Mouse (Mus musculus) heart, embryonic 10.5 days (tissue): Measurements from ENCODE around the gene Usf2. TPM values are rescaled to one million over a fixed set of nuclear protein-coding genes. Genes with fewer than 3 reads are reported as not detected.
A peak's percentile ranks its signal among the peaks of the same experiment; 100 is the strongest.

ENCODE experiments used
- DNase-seq: peaks from one replicate; pipeline ENCODE4 v3.0.0-alpha.2; 2017; ENCODE audit warnings: low spot score
- H3K27ac ChIP-seq: fragments of 300-500 bp; sonication (generic); 2 replicates; pipeline ENCODE4 v1.5.1; 2016; ENCODE audit warnings: mild to moderate bottlenecking
- H3K27me3 ChIP-seq: fragments of 300-500 bp; sonication (generic); 2 replicates; pipeline ENCODE4 v1.6.1; 2016; ENCODE audit warnings: mild to moderate bottlenecking; ENCODE audit not compliant: poor library complexity, insufficient read depth, severe bottlenecking
- H3K36me3 ChIP-seq: fragments of 300-500 bp; sonication (generic); 2 replicates; pipeline ENCODE4 v1.6.1; 2016; ENCODE audit warnings: mild to moderate bottlenecking, moderate library complexity
- H3K4me1 ChIP-seq: fragments of 300-500 bp; sonication (generic); 2 replicates; pipeline ENCODE4 v1.6.1; 2016; ENCODE audit warnings: mild to moderate bottlenecking
- H3K4me3 ChIP-seq: fragments of 300-500 bp; sonication (generic); 2 replicates; pipeline ENCODE4 v1.5.1; 2016; ENCODE audit warnings: mild to moderate bottlenecking, moderate library complexity
- H3K9me3 ChIP-seq: fragments of 300-500 bp; sonication (generic); 2 replicates; pipeline ENCODE4 v1.6.1; 2016; ENCODE audit warnings: mild to moderate bottlenecking, moderate library complexity
- WGBS: fragments of 180-500 bp; shearing (Covaris S2); methylation state at CpG from one replicate; pipeline ENCODE4 v1.1.7; 2016; 5-methylcytosine and 5-hydroxymethylcytosine counted together
- polyA plus RNA-seq: library from polyadenylated mRNA; unstranded; fragments of >200 nt; fragmentation: Nextera tagmentation; extraction: Ambion mirVana; gene quantifications from 2 replicates; pipeline ENCODE4 v1.2.1, GENCODE M21; 2016

Usf2 gene
- polyA plus RNA-seq, 1 experiment from 2014 or later = 26.9 TPM

GRCm38 (mm10) chr7:30971901-30972300 is 15.3 kb upstream of the Usf2 start:
- WGBS = 88% methylated on average over 15 of the region's 15 CpGs
- H3K9me3 ChIP-seq = no peaks in the 10 kb centered on the region

GRCm38 (mm10) chr7:30969174-30969573 is 12.6 kb upstream of the Usf2 start:
- H3K4me3 ChIP-seq = no peak overlapping the region
- H3K27ac ChIP-seq = no peak overlapping the region
- peaks cover 12% of the 10 kb centered on the region for H3K4me1 ChIP-seq
- H3K9me3 ChIP-seq = no peaks in the 10 kb centered on the region
- peaks cover 3% of the 10 kb centered on the region; the same call in 1 of the 2 replicates for H3K36me3 ChIP-seq
- peaks cover 22% of the 10 kb centered on the region for H3K27me3 ChIP-seq
- no peak for DNase-seq
- 85% methylated on average over 4 of the region's 4 CpGs for WGBS

More at GRCm38 (mm10) chr7:30971901-30972300, 15.3 kb upstream of the Usf2 start:
- Histone ChIP-seq H3K4me3 (peak overlapping the region; percentile 65; the same call in 1 of the 2 replicates), H3K27me3 (peaks cover 22% of the 10 kb centered on the region), H3K27ac (no peak overlapping the region), H3K4me1 (peaks cover 12% of the 10 kb centered on the region), H3K36me3 (peaks cover 3% of the 10 kb centered on the region; the same call in 1 of the 2 replicates)
- DNase-seq = no peak

DNA sequence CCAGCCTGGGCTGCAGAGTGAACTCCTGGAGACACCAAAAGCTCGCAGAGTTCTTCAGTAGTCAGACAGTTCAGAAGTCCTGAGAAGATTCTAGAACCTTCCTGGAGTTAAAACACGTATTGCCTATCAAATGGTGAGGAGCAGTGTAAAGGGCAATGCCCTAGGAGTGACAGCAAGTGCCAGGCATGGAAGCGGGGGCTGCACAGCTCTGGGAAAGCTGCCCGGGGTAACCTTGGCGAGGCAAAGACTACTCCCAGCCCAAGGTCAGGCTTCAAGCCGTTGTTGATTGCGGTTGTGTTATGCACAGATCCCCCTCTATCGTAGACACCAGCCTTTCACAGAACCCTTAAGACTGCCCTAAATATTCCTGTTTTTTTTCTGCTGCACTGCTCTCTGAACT is 12.0 kb upstream of the Usf2 start:
- Histone ChIP-seq H3K9me3 (no peaks in the 10 kb centered on the region), H3K4me1 (peaks cover 11% of the 10 kb centered on the region), H3K27me3 (peaks cover 21% of the 10 kb centered on the region), H3K36me3 (peaks cover 3% of the 10 kb centered on the region; the same call in 1 of the 2 replicates), H3K4me3 (no peak overlapping the region), H3K27ac (no peak overlapping the region)
- DNase-seq = no peak
- WGBS = 87% methylated on average over 8 of the region's 8 CpGs

GRCm38 (mm10) chr7:30966657-30967056 is 10.1 kb upstream of the Usf2 start:
- peaks cover 2% of the 10 kb centered on the region; the same call in 1 of the 2 replicates for H3K27me3 ChIP-seq
- 88% methylated on average over 3 of the region's 3 CpGs for WGBS
- H3K9me3 ChIP-seq = no peaks in the 10 kb centered on the region
- DNase-seq = no peak
- H3K36me3 ChIP-seq = peaks cover 5% of the 10 kb centered on the region; the same call in 1 of the 2 replicates
- no peak overlapping the region for H3K4me3 ChIP-seq
- H3K4me1 ChIP-seq = no peaks in the 10 kb centered on the region
- H3K27ac ChIP-seq = no peak overlapping the region

GRCm38 (mm10) chr7:30965677-30966076 is 9.1 kb upstream of the Usf2 start:
- Histone ChIP-seq H3K36me3 (peaks cover 5% of the 10 kb centered on the region; the same call in 1 of the 2 replicates), H3K27me3 (no peaks in the 10 kb centered on the region), H3K9me3 (no peaks in the 10 kb centered on the region), H3K4me3 (no peak overlapping the region), H3K27ac (no peak overlapping the region), H3K4me1 (no peaks in the 10 kb centered on the region)
- DNase-seq = no peak
- WGBS = 89% methylated on average over 14 of the region's 14 CpGs

- peaks cover 8% of the 10 kb centered on the region for H3K36me3 ChIP-seq
- H3K4me3 ChIP-seq = no peak overlapping the region
- no peaks in the 10 kb centered on the region for H3K4me1 ChIP-seq
- 83% methylated on average over 7 of the region's 7 CpGs for WGBS
- no peaks in the 10 kb centered on the region for H3K27me3 ChIP-seq
- no peaks in the 10 kb centered on the region for H3K9me3 ChIP-seq
- H3K27ac ChIP-seq = no peak overlapping the region
- no peak for DNase-seq
These were observed 7.8 kb upstream of the Usf2 start for GRCm38 (mm10) chr7:30964366-30964765.

GRCm38 (mm10) chr7:30962862-30963261 is 6.3 kb upstream of the Usf2 start:
- H3K27me3 ChIP-seq = no peaks in the 10 kb centered on the region

DNA sequence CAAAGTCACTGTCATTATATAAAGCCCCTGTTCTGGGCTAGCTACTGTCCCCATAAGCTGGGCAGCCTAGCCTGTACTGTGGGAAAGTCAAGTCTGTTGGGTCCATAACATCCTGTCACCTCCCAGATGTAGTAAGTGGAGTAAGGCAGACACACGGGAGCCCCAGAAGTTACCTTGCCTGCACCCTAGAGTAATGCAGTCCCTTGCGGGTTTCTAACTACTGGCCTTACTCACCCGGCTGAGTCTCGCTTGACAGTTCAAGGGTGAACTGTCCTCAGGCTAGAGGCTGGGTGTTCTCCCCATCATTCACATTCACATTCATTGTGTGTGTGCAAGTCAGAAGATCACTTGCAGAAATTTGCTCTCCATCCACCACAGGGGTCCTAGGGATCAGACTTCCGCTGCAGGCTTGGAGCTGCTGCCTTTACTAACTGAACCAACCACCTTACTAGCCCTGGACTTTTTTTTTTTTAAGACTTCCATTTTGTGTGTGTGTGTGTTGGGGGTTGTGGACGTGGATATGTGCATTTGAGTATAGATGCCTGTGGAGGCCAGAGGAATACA is 3.3 kb upstream of the Usf2 start:
- Histone ChIP-seq H3K9me3 (no peaks in the 10 kb centered on the region), H3K4me1 (peaks cover 20% of the 10 kb centered on the region), H3K4me3 (no peak overlapping the region), H3K27me3 (no peaks in the 10 kb centered on the region), H3K36me3 (peaks cover 26% of the 10 kb centered on the region), H3K27ac (no peak overlapping the region)
- 89% methylated on average over 6 of the region's 6 CpGs for WGBS
- no peak for DNase-seq

More at GRCm38 (mm10) chr7:30962862-30963261, 6.3 kb upstream of the Usf2 start:
- DNase-seq = no peak
- H3K27ac ChIP-seq = no peak overlapping the region
- H3K4me3 ChIP-seq = no peak overlapping the region
- H3K9me3 ChIP-seq = no peaks in the 10 kb centered on the region
- WGBS = 85% methylated on average over 5 of the region's 5 CpGs
- peaks cover 9% of the 10 kb centered on the region for H3K4me1 ChIP-seq
- H3K36me3 ChIP-seq = peaks cover 22% of the 10 kb centered on the region

GRCm38 (mm10) chr7:30958866-30959487 is 2.4 kb upstream of the Usf2 start:
- no peak for DNase-seq
- no peaks in the 10 kb centered on the region for H3K27me3 ChIP-seq
- H3K27ac ChIP-seq = no peak overlapping the region
- peaks cover 20% of the 10 kb centered on the region for H3K4me1 ChIP-seq
- H3K9me3 ChIP-seq = no peaks in the 10 kb centered on the region
- WGBS = 92% methylated on average over 9 of the region's 9 CpGs
- no peak overlapping the region for H3K4me3 ChIP-seq
- peaks cover 35% of the 10 kb centered on the region for H3K36me3 ChIP-seq

DNA sequence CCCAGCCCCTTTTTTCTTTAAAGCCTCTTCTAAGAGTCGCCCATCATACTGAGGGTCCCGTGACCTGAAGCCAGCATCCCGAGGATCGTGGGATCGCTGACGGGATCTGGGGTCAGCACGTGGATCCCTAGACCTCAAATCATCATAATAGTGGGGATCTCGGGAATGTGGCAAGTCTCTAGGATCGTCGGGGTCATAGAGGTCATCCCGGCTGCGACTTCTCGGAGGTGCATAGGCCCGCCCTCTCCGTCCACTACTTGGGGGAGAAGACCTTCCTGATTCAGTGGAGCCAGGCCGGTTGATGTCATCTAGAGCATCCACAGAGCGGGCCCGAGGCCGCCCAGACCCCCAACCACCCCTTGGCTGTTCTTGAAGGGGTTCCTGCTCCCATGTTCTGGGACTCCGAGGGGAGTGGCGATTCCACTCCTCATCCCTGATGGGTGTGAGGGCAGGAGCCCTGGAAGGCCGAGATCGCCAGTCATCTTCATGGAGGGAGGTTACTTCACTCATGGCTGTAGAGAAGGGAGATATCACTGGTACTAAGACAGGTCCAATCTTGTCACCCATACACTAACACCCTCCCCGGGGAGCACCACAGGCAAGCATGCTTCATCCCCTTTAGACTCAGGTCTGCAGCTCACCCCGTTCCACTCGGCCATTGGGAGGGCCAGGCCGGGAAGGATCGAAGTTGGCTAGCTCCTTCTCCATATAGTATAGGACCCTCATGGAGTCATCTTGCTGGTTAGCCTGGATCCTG is 1.7 kb upstream of the Usf2 start:
- DNase-seq = no peak

GRCm38 (mm10) chr7:30957367-30957783 is 772 bp upstream of the Usf2 start:
- DNase-seq = peak; percentile 94
- Histone ChIP-seq H3K4me1 (peaks cover 20% of the 10 kb centered on the region), H3K27me3 (no peaks in the 10 kb centered on the region), H3K36me3 (peaks cover 48% of the 10 kb centered on the region), H3K9me3 (no peaks in the 10 kb centered on the region), H3K4me3 (peak overlapping the region; percentile 98), H3K27ac (peak overlapping the region; percentile 99)
- under 1% methylated on average over 43 of the region's 43 CpGs for WGBS

More for the DNA sequence above, 1.7 kb upstream of the Usf2 start:
- no peaks in the 10 kb centered on the region for H3K27me3 ChIP-seq
- peak overlapping the region; percentile 98 for H3K4me3 ChIP-seq
- H3K36me3 ChIP-seq = peaks cover 42% of the 10 kb centered on the region
- no peaks in the 10 kb centered on the region for H3K9me3 ChIP-seq
- H3K27ac ChIP-seq = peak overlapping the region; percentile 99
- H3K4me1 ChIP-seq = peaks cover 20% of the 10 kb centered on the region
- 75% methylated on average over 28 of the region's 28 CpGs for WGBS

DNA sequence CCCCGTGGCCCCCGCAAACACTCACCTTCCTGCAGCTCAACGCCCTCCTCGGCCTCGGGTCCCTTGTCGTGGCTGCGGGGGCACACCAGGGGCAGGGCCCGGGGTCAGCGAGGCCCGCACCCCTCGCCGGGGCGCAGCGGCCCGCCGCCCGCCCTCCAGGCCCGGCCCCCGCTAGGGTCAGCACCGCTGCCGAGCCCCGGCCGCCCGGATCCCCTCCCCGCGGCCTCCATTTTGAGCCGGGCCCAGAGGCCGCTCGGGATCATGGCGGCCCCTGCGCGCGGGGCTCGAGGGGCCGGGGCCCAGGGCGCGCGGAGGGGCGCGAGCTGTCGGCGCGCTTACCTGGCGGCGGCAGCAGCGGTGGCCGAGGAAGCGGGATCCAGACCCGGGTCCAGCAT is 249 bp downstream of the Usf2 start:
- H3K4me3 ChIP-seq = peak overlapping the region; percentile 98
- DNase-seq = peak; percentile 70
- H3K36me3 ChIP-seq = peaks cover 55% of the 10 kb centered on the region
- H3K27me3 ChIP-seq = no peaks in the 10 kb centered on the region
- peak overlapping the region; percentile 99 for H3K27ac ChIP-seq
- peaks cover 20% of the 10 kb centered on the region for H3K4me1 ChIP-seq
- under 1% methylated on average over 33 of the region's 49 CpGs for WGBS
- H3K9me3 ChIP-seq = no peaks in the 10 kb centered on the region
